Mouse (Mus musculus) hindbrain, embryonic 16.5 days (tissue): Measurements from ENCODE around the gene Gtf2f2. TPM values are rescaled to one million over a fixed set of nuclear protein-coding genes. Genes with fewer than 3 reads are reported as not detected.

Experiments
- ATAC-seq: fragments of 200-750 bp; cut with Nextera tagmentation; 2 replicates; pipeline ENCODE4 v1.8.0; 2017; ENCODE audit warnings: moderate TSS enrichment, moderate library complexity
- H3K27ac ChIP-seq: fragments of 300-500 bp; sonication (generic); 2 replicates; pipeline ENCODE4 v1.5.1; 2014; ENCODE audit warnings: low read depth, mild to moderate bottlenecking, control low read depth, low read length, moderate library complexity
- H3K27me3 ChIP-seq: fragments of 300-500 bp; sonication (generic); replicated peaks from 2 replicates; pipeline ENCODE4 v1.6.1; 2014; ENCODE audit warnings: low read length; ENCODE audit not compliant: control insufficient read depth, insufficient read depth
- H3K36me3 ChIP-seq: fragments of 300-500 bp; sonication (generic); 2 replicates; pipeline ENCODE4 v1.6.1; 2014; ENCODE audit warnings: mild to moderate bottlenecking, low read length, moderate library complexity, mixed read lengths; ENCODE audit not compliant: control insufficient read depth, insufficient read depth
- H3K4me1 ChIP-seq: fragments of 300-500 bp; sonication (generic); 2 replicates; pipeline ENCODE4 v1.6.1; 2014; ENCODE audit warnings: low read depth, low read length; ENCODE audit not compliant: control insufficient read depth, insufficient read depth
- H3K4me2 ChIP-seq: fragments of 300-500 bp; sonication (generic); 2 replicates; pipeline ENCODE4 v1.6.1; 2014; ENCODE audit warnings: mild to moderate bottlenecking, low read length, control low read depth, moderate library complexity
- H3K4me3 ChIP-seq: fragments of 300-500 bp; sonication (generic); 2 replicates; pipeline ENCODE4 v1.5.1; 2014; ENCODE audit warnings: mild to moderate bottlenecking, low read length, control low read depth, moderate library complexity
- H3K9ac ChIP-seq: fragments of 300-500 bp; sonication (generic); 2 replicates; pipeline ENCODE4 v1.6.1; 2014; ENCODE audit warnings: low read depth, mild to moderate bottlenecking, control low read depth, low read length, moderate library complexity
- H3K9me3 ChIP-seq: fragments of 300-500 bp; sonication (generic); 2 replicates; pipeline ENCODE4 v1.6.1; 2014; ENCODE audit warnings: mild to moderate bottlenecking, low read length, moderate library complexity; ENCODE audit not compliant: control insufficient read depth
- WGBS: fragments of 180-500 bp; shearing (Covaris S2); extraction: QIAGEN DNeasy Blood & Tissue Kit; methylation state at CpG from one replicate; pipeline ENCODE4 v1.1.7; 2014; 5-methylcytosine and 5-hydroxymethylcytosine counted together
- polyA plus RNA-seq: library from polyadenylated mRNA; unstranded; fragments of >200 nt; fragmentation: Nextera tagmentation; extraction: Ambion mirVana; gene quantifications from 2 replicates; pipeline ENCODE4 v1.2.1, GENCODE M21; 2015

Gene Gtf2f2
- polyA plus RNA-seq, 1 experiment from 2014 or later, result 33.2 TPM

- WGBS, result 16% methylated on average over 7 of the region's 7 CpGs
- Histone ChIP-seq H3K9me3 (no peaks in the 10 kb centered on the region), H3K4me2 (peak overlapping the region; percentile 37), H3K27ac (peak overlapping the region; percentile 79), H3K4me3 (no peak overlapping the region), H3K9ac (peak overlapping the region; percentile 19; the same call in 1 of the 2 replicates), H3K4me1 (peaks cover 30% of the 10 kb centered on the region), H3K36me3 (no peaks in the 10 kb centered on the region), H3K27me3 (no peaks in the 10 kb centered on the region)
- peak; percentile 53 for ATAC-seq
Measured at GRCm38 (mm10) chr14:76032671-76033136, 22.0 kb upstream of the Gtf2f2 start.

DNA sequence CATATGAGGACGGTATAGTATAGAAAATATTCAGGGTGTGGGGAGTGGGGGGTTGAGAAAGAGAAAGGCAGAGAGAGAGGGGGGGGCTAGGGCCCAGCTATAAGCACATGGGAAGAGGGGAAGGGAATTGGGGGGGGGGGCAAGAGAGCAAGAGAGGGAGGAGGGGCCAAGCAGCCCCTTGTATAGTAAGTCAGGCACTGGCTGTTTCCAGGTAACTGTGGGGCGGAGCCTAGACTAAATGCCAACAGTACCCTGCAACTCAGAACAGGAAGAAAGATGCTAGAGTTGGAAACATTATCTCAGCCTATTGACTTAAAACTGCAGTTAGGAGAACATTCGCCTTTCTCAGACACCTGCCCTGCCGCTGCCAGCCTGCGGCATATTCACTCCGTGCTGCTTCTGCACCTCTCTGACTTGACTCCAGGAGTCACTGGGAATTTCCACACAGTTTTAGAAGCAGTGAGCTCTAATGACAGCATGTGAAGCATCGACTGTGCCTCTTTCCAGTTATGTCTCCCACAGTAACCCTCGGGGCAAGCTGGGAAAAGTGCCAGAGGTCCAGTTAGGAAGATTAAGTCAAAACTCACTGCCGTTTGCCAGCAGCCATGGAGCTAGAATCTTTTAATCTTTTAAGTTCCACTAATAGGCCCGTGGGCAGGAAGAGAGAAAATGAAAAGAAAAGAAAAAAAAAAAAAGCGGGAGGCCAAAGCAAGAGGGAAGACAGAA is 20.6 kb upstream of the Gtf2f2 start:
- peaks cover 30% of the 10 kb centered on the region for H3K4me1 ChIP-seq
- H3K27me3 ChIP-seq, result no peaks in the 10 kb centered on the region
- WGBS, result 42% methylated on average over 11 of the region's 11 CpGs
- peak overlapping the region; percentile 58 for H3K27ac ChIP-seq
- peak; percentile 57 for ATAC-seq
- 0 out of 2 replicates have a peak overlapping the region, but pooled peaks have one; percentile 17 for H3K4me2 ChIP-seq
- no peak overlapping the region for H3K9ac ChIP-seq
- no peaks in the 10 kb centered on the region for H3K9me3 ChIP-seq
- no peaks in the 10 kb centered on the region for H3K36me3 ChIP-seq
- no peak overlapping the region for H3K4me3 ChIP-seq

DNA sequence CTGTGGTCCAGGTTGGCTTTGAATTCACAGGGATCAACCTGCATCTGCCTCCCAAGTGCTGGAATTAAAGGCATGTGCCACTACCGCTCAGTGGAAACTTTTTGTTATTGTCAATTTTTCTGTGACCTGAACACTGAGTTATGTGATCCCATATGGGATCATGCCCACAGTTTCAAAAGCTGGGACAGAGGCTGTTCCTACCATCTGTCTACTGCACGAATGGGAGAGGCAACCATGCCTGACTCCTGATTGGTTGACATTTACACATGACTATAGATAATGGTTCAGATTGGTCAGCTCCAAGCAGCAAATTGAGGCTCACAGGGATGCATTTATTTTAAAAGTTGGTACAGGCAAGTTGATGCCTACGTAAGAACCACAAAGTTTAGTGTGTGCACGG is 14.0 kb upstream of the Gtf2f2 start:
- peaks cover 6% of the 10 kb centered on the region; the same call in 1 of the 2 replicates for H3K4me1 ChIP-seq
- H3K27me3 ChIP-seq, result no peaks in the 10 kb centered on the region
- no peak overlapping the region for H3K27ac ChIP-seq
- no peak overlapping the region for H3K4me2 ChIP-seq
- no peaks in the 10 kb centered on the region for H3K9me3 ChIP-seq
- H3K9ac ChIP-seq, result no peak overlapping the region
- H3K36me3 ChIP-seq, result no peaks in the 10 kb centered on the region
- H3K4me3 ChIP-seq, result no peak overlapping the region
- WGBS, result 80% methylated on average over 4 of the region's 4 CpGs
- no peak for ATAC-seq

GRCm38 (mm10) chr14:76020927-76021719 is 10.5 kb upstream of the Gtf2f2 start:
- no peak overlapping the region for H3K4me3 ChIP-seq
- no peak for ATAC-seq
- H3K9ac ChIP-seq, result no peak overlapping the region
- 35% methylated on average over 7 of the region's 7 CpGs for WGBS
- no peak overlapping the region for H3K4me2 ChIP-seq
- peak overlapping the region; percentile 39 for H3K27ac ChIP-seq
- H3K4me1 ChIP-seq, result peaks cover 6% of the 10 kb centered on the region; the same call in 1 of the 2 replicates
- H3K36me3 ChIP-seq, result no peaks in the 10 kb centered on the region
- H3K27me3 ChIP-seq, result no peaks in the 10 kb centered on the region
- no peaks in the 10 kb centered on the region; the same call in 1 of the 2 replicates for H3K9me3 ChIP-seq

GRCm38 (mm10) chr14:76020259-76020785 is 9.7 kb upstream of the Gtf2f2 start:
- H3K27ac ChIP-seq, result peak overlapping the region; percentile 39
- WGBS, result 58% methylated on average over 5 of the region's 5 CpGs
- H3K36me3 ChIP-seq, result no peaks in the 10 kb centered on the region
- H3K4me1 ChIP-seq, result peaks cover 6% of the 10 kb centered on the region; the same call in 1 of the 2 replicates
- no peak overlapping the region for H3K4me3 ChIP-seq
- ATAC-seq, result peak; percentile 37; the same call in 1 of the 2 replicates
- H3K4me2 ChIP-seq, result no peak overlapping the region
- H3K27me3 ChIP-seq, result no peaks in the 10 kb centered on the region
- H3K9me3 ChIP-seq, result no peaks in the 10 kb centered on the region; the same call in 1 of the 2 replicates
- no peak overlapping the region for H3K9ac ChIP-seq

DNA sequence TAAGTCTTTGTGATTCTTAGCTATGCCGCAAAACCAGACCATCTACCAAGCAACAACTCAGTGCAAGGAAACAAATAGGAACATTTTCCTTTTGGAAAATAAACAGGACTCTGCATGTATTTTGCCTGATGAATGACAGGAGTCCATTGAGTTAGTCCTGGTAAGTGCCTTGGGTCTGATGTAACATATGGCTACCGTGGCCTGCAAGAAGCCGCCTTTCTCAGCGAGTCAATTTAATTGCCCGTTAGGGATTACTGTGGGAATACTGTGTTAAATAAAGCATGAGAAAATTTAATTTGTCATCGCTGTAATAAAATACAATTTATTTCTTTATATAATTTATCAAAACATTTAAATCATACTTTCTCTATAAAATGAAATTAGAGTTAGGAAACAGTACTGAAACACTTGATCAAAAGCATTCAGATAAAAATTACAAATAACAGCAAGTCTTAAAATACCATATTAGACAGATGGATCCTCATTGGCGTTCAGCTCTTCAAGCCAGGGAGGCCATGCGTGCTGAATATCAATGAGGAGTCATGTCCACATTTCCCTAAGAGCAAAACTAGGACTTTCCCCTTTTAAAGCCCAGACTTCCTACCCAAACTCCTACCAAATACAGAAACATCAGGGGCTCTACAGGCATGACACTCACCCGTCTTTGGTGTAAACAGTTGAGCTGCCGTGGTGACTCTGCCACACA is 7.3 kb upstream of the Gtf2f2 start:
- no peak overlapping the region for H3K9ac ChIP-seq
- 38% methylated on average over 10 of the region's 10 CpGs for WGBS
- no peak overlapping the region for H3K27ac ChIP-seq
- no peak overlapping the region for H3K4me3 ChIP-seq
- peaks cover 6% of the 10 kb centered on the region; the same call in 1 of the 2 replicates for H3K4me1 ChIP-seq
- no peak overlapping the region for H3K4me2 ChIP-seq
- no peaks in the 10 kb centered on the region for H3K36me3 ChIP-seq
- peak; percentile 63; the same call in 1 of the 2 replicates for ATAC-seq
- H3K27me3 ChIP-seq, result no peaks in the 10 kb centered on the region
- H3K9me3 ChIP-seq, result no peaks in the 10 kb centered on the region; the same call in 1 of the 2 replicates

DNA sequence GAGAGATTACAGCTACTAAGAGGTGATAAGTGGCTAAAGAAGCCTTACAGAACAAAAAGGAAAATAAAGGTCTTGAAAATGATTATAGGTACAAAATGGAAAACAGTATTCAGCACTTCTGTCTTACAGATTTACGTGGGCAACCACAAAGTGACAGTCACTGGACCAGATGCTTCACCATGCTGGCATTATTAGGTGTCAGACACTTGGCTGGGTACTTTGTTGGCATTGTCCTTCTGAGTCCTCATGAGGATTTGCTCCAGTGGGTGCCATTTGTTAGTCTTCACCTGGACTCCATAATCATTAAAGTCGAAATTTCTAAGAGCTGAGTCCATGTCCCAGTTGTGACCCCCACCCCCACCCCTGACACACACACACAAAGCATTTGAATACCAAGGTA is 3.7 kb upstream of the Gtf2f2 start:
- Histone ChIP-seq H3K27ac (no peak overlapping the region), H3K4me2 (no peak overlapping the region), H3K27me3 (no peaks in the 10 kb centered on the region), H3K4me1 (peaks cover 10% of the 10 kb centered on the region), H3K36me3 (no peaks in the 10 kb centered on the region), H3K9me3 (no peaks in the 10 kb centered on the region; the same call in 1 of the 2 replicates), H3K4me3 (no peak overlapping the region), H3K9ac (no peak overlapping the region)
- 34% methylated on average over 2 of the region's 2 CpGs for WGBS
- no peak for ATAC-seq

GRCm38 (mm10) chr14:76011062-76011457 is 395 bp upstream of the Gtf2f2 start:
- 22% methylated on average over 7 of the region's 7 CpGs for WGBS
- Histone ChIP-seq H3K27me3 (no peaks in the 10 kb centered on the region), H3K9ac (peak overlapping the region; percentile 86), H3K36me3 (no peaks in the 10 kb centered on the region), H3K4me2 (peak overlapping the region; percentile 81), H3K9me3 (no peaks in the 10 kb centered on the region), H3K27ac (peak overlapping the region; percentile 64; the same call in 1 of the 2 replicates), H3K4me1 (peaks cover 15% of the 10 kb centered on the region), H3K4me3 (peak overlapping the region; percentile 99)
- no peak; the same call in 1 of the 2 replicates for ATAC-seq
